In the genomic region with DNA sequence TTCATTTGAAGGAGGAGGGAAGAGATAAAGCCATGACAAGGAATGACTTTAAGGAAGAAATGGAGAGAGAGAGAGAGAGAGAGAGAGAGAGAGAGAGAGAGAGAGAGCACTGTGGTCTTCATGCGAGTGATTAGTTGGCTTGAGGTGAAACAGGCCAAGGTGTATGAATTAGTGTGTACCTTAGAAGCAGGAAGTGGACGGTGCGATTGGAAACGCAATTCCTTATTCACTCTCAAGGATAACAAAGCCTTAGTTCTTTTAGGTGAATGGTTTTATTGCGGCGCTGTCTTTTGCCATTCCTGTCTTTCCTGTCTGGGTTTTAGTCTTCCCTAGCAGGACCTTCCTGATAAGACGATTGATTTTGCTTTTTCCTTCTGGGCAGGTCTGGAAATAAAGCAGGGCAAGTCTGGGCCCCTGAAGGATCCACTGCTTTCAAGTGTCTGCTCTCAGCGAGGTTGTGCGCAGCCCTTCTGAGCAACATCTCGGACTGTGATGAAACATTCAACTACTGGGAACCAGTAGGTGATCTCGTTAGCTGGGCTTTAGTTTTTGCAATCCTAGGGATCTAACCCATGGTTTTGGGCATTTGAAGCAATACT, we compare ENCODE assay signal across 9 mouse cellular contexts. TPM values are rescaled to one million over a fixed set of nuclear protein-coding genes. Genes with fewer than 3 reads are reported as not detected.
DNase-seq lines count a peak whose midpoint lies in the region; ATAC-seq and TF ChIP-seq lines count a peak whose summit lies in the region.
"Had no signal": no experiment of that assay in that cellular context is flagged by ENCODE, and none has a peak within 500 bp of the region (broad histone marks: within the 10 kb centered on the region; RNA-seq: fewer than 3 reads in every experiment).

No protein-coding gene starts in this region.

- peak overlapping the region; percentile 69 for H3K9ac ChIP-seq in embryonic facial prominence, embryonic 15.5 days
- H3K9ac ChIP-seq in neural tube, embryonic 15.5 days (replicated peaks), result peak overlapping the region; percentile 92

- DNase-seq in lung, adult 2 months, result no peak
- DNase-seq in lung, postnatal 36 days, result no peak
- DNase-seq in limb, embryonic 10.5 days (ENCODE audit: low spot score), result no peak
- no peak for DNase-seq in gastrocnemius, postnatal 4 days (ENCODE audit: low spot score in 2 of 2)
- DNase-seq in cerebellum, adult 11-12 months, result no peak
- DNase-seq in frontal cortex, adult 2 months (ENCODE audit: extremely low spot score in 1 of 2, low spot score in 1 of 2), result no peak

- H3K4me1 ChIP-seq in lung, adult 2 months (ENCODE audit: control insufficient read depth, insufficient read depth, low read length), result peaks cover 13% of the 10 kb centered on the region
- peaks cover 18% of the 10 kb centered on the region for H3K4me1 ChIP-seq in embryonic facial prominence, embryonic 15.5 days
- peaks cover 21% of the 10 kb centered on the region for H3K4me1 ChIP-seq in limb, embryonic 10.5 days
- H3K4me1 ChIP-seq in neural tube, embryonic 15.5 days, result peaks cover 23% of the 10 kb centered on the region

- no peak for TF ChIP-seq POLR2A in lung, adult 2 months (IDR thresholded peaks at IDR 0.05; ENCODE audit: borderline replicate concordance, extremely low read depth, low read depth, low read length)

- H3K4me3 ChIP-seq in lung, adult 2 months (replicated peaks; ENCODE audit: extremely low read depth, low read depth, low read length), result peak overlapping the region; percentile 89
- H3K4me3 ChIP-seq in embryonic facial prominence, embryonic 15.5 days (replicated peaks), result peak overlapping the region; percentile 73
- peak overlapping the region; percentile 90 for H3K4me3 ChIP-seq in limb, embryonic 10.5 days
- peak overlapping the region; percentile 89 for H3K4me3 ChIP-seq in neural tube, embryonic 15.5 days (replicated peaks)

- H3K27me3 ChIP-seq in embryonic facial prominence, embryonic 15.5 days, result no peaks in the 10 kb centered on the region
- no peaks in the 10 kb centered on the region for H3K27me3 ChIP-seq in limb, embryonic 10.5 days (ENCODE audit: low read depth, poor library complexity, severe bottlenecking)
- no peaks in the 10 kb centered on the region for H3K27me3 ChIP-seq in neural tube, embryonic 15.5 days (replicated peaks)

- no peak for ATAC-seq in embryonic facial prominence, embryonic 15.5 days (ENCODE audit: insufficient number of reproducible peaks, low FRiP score, low TSS enrichment, low read depth)
- no peak for ATAC-seq in neural tube, embryonic 15.5 days (ENCODE audit: low FRiP score)

- H3K36me3 ChIP-seq in embryonic facial prominence, embryonic 15.5 days, result peaks cover 26% of the 10 kb centered on the region
- H3K36me3 ChIP-seq in limb, embryonic 10.5 days, result peaks cover 53% of the 10 kb centered on the region
- peaks cover 25% of the 10 kb centered on the region for H3K36me3 ChIP-seq in neural tube, embryonic 15.5 days

- peak overlapping the region; percentile 71 for H3K4me2 ChIP-seq in embryonic facial prominence, embryonic 15.5 days (replicated peaks)
- peak overlapping the region; percentile 73 for H3K4me2 ChIP-seq in neural tube, embryonic 15.5 days

- H3K9me3 ChIP-seq in embryonic facial prominence, embryonic 15.5 days (replicated peaks), result no peaks in the 10 kb centered on the region
- no peaks in the 10 kb centered on the region for H3K9me3 ChIP-seq in limb, embryonic 10.5 days (replicated peaks)
- H3K9me3 ChIP-seq in neural tube, embryonic 15.5 days (replicated peaks), result no peaks in the 10 kb centered on the region

- TF ChIP-seq CTCF in lung, adult 2 months (IDR thresholded peaks at IDR 0.05; ENCODE audit: insufficient read depth, low read length), result no peak

- peak overlapping the region; percentile 87; the same call in 1 of the 2 replicates for H3K27ac ChIP-seq in embryonic facial prominence, embryonic 15.5 days (replicated peaks)
- peak overlapping the region; percentile 96; the same call in 1 of the 2 replicates for H3K27ac ChIP-seq in limb, embryonic 10.5 days
- H3K27ac ChIP-seq in neural tube, embryonic 15.5 days (replicated peaks), result peak overlapping the region; percentile 95; the same call in 1 of the 2 replicates

- 49% methylated on average over 11 of the region's 11 CpGs for WGBS in lung, adult 2 months
- WGBS in embryonic facial prominence, embryonic 15.5 days, result 56% methylated on average over 11 of the region's 11 CpGs
- whole genome bisulfite sequencing in limb, embryonic 10.5 days, result 65% methylated on average over 11 of the region's 11 CpGs
- 53% methylated on average over 11 of the region's 11 CpGs for WGBS in neural tube, embryonic 15.5 days

RNA-seq across cellular contexts. Expression of a gene that starts 0.9 kb away (rescaled TPM):
- 46.1 and 59.7 TPM in 2 replicates for polyA plus RNA-seq in lung, adult 2 months (2012; rRNA removed)
- 39.9 and 51.9 TPM in 2 replicates for polyA plus RNA-seq in embryonic facial prominence, embryonic 15.5 days (2015; fragmentation: Nextera tagmentation; extraction: Ambion mirVana)
- 19.7 and 25.8 TPM in 2 replicates for polyA plus RNA-seq in limb, embryonic 10.5 days (2016; fragmentation: Nextera tagmentation; extraction: Ambion mirVana)
- 50.9 and 58.4 TPM in 2 replicates for polyA plus RNA-seq in neural tube, embryonic 15.5 days (2015; fragmentation: Nextera tagmentation; extraction: Ambion mirVana)
- total RNA-seq in gastrocnemius, postnatal 4 days (2021), result 10 to 100 TPM; 15.9 to 16.9 TPM
- polyA plus RNA-seq in frontal cortex, adult 2 months (2012; rRNA removed), result 80.4 and 90.8 TPM in 2 replicates

RNA-seq across cellular contexts. Expression of a gene that starts 1.4 kb away (rescaled TPM):
- 17.1 and 20.1 TPM in 2 replicates for polyA plus RNA-seq in lung, adult 2 months (2012; rRNA removed)
- 33.9 and 35.2 TPM in 2 replicates for polyA plus RNA-seq in embryonic facial prominence, embryonic 15.5 days (2015; fragmentation: Nextera tagmentation; extraction: Ambion mirVana)
- 42.2 and 43.0 TPM in 2 replicates for polyA plus RNA-seq in limb, embryonic 10.5 days (2016; fragmentation: Nextera tagmentation; extraction: Ambion mirVana)
- polyA plus RNA-seq in neural tube, embryonic 15.5 days (2015; fragmentation: Nextera tagmentation; extraction: Ambion mirVana), result 53.9 and 62.9 TPM in 2 replicates
- total RNA-seq in gastrocnemius, postnatal 4 days (2021), result 10 to 100 TPM; 15.0 to 16.3 TPM
- polyA plus RNA-seq in frontal cortex, adult 2 months (2012; rRNA removed), result 22.5 and 23.5 TPM in 2 replicates

RNA-seq across cellular contexts. Expression of a gene that starts 8.2 kb away (rescaled TPM):
- polyA plus RNA-seq in lung, adult 2 months (2012; rRNA removed), result 3.8 and 5.0 TPM in 2 replicates
- 10.8 and 11.3 TPM in 2 replicates for polyA plus RNA-seq in embryonic facial prominence, embryonic 15.5 days (2015; fragmentation: Nextera tagmentation; extraction: Ambion mirVana)
- 12.6 and 14.0 TPM in 2 replicates for polyA plus RNA-seq in limb, embryonic 10.5 days (2016; fragmentation: Nextera tagmentation; extraction: Ambion mirVana)
- polyA plus RNA-seq in neural tube, embryonic 15.5 days (2015; fragmentation: Nextera tagmentation; extraction: Ambion mirVana), result 9.0 and 10.8 TPM in 2 replicates
- 1 to 10 TPM; 5.9 to 6.9 TPM for total RNA-seq in gastrocnemius, postnatal 4 days (2021)
- 5.5 and 6.2 TPM in 2 replicates for polyA plus RNA-seq in frontal cortex, adult 2 months (2012; rRNA removed)

RNA-seq across cellular contexts. Expression of a gene that starts 24.1 kb away (rescaled TPM):
- polyA plus RNA-seq in lung, adult 2 months (2012; rRNA removed), result 65.3 and 88.6 TPM in 2 replicates
- 61.2 and 79.5 TPM in 2 replicates for polyA plus RNA-seq in embryonic facial prominence, embryonic 15.5 days (2015; fragmentation: Nextera tagmentation; extraction: Ambion mirVana)
- polyA plus RNA-seq in limb, embryonic 10.5 days (2016; fragmentation: Nextera tagmentation; extraction: Ambion mirVana), result not detected in 2 replicates
- polyA plus RNA-seq in neural tube, embryonic 15.5 days (2015; fragmentation: Nextera tagmentation; extraction: Ambion mirVana), result 4.9 and 6.6 TPM in 2 replicates
- 100 to 1,000 TPM; 135 to 140 TPM for total RNA-seq in gastrocnemius, postnatal 4 days (2021)
- 2.2 and 2.6 TPM in 2 replicates for polyA plus RNA-seq in frontal cortex, adult 2 months (2012; rRNA removed)
- polyA plus RNA-seq: inflammation-experienced regulatory T-cells, adult 6 months had no signal

RNA-seq across cellular contexts. Expression of a gene that starts 25.1 kb away (rescaled TPM):
- polyA plus RNA-seq in lung, adult 2 months (2012; rRNA removed), result 405 and 528 TPM in 2 replicates
- polyA plus RNA-seq in embryonic facial prominence, embryonic 15.5 days (2015; fragmentation: Nextera tagmentation; extraction: Ambion mirVana), result 139 and 178 TPM in 2 replicates
- polyA plus RNA-seq in limb, embryonic 10.5 days (2016; fragmentation: Nextera tagmentation; extraction: Ambion mirVana), result 2.4 and 3.1 TPM in 2 replicates
- polyA plus RNA-seq in neural tube, embryonic 15.5 days (2015; fragmentation: Nextera tagmentation; extraction: Ambion mirVana), result 24.7 and 28.2 TPM in 2 replicates
- total RNA-seq in gastrocnemius, postnatal 4 days (2021), result 100 to 1,000 TPM; 649 to 722 TPM
- polyA plus RNA-seq in frontal cortex, adult 2 months (2012; rRNA removed), result 141 and 186 TPM in 2 replicates
